Mouse (Mus musculus) liver, embryonic 11.5 days (tissue): ENCODE measurements around the gene Smpd4. TPM values are rescaled to one million over a fixed set of nuclear protein-coding genes. Genes with fewer than 3 reads are reported as not detected.

Source experiments
- ATAC-seq: fragments of 200-750 bp; cut with Nextera tagmentation; replicated peaks from 2 replicates; pipeline ENCODE4 v1.8.0; 2017; ENCODE audit warnings: moderate number of reproducible peaks, mild to moderate bottlenecking, moderate TSS enrichment, moderate library complexity; ENCODE audit not compliant: low FRiP score
- DNase-seq: peaks from one replicate; pipeline ENCODE4 v3.0.0-alpha.2; 2017; ENCODE audit warnings: low spot score
- H3K27ac ChIP-seq: fragments of 300-500 bp; sonication (generic); 2 replicates; pipeline ENCODE4 v1.5.1; 2014; ENCODE audit warnings: mild to moderate bottlenecking, low read depth, low read length, control low read depth
- H3K27me3 ChIP-seq: fragments of 300-500 bp; sonication (generic); replicated peaks from 2 replicates; pipeline ENCODE4 v1.6.1; 2014; ENCODE audit warnings: low read length, mixed read lengths; ENCODE audit not compliant: control insufficient read depth, insufficient read depth
- H3K36me3 ChIP-seq: fragments of 300-500 bp; sonication (generic); 2 replicates; pipeline ENCODE4 v1.6.1; 2014; ENCODE audit warnings: mild to moderate bottlenecking, low read length, moderate library complexity, mixed read lengths; ENCODE audit not compliant: control insufficient read depth, insufficient read depth
- H3K4me1 ChIP-seq: fragments of 300-500 bp; sonication (generic); replicated peaks from 2 replicates; pipeline ENCODE4 v1.6.1; 2014; ENCODE audit warnings: low read length, mixed read lengths; ENCODE audit not compliant: control insufficient read depth, insufficient read depth
- H3K4me2 ChIP-seq: fragments of 300-500 bp; sonication (generic); 2 replicates; pipeline ENCODE4 v1.6.1; 2014; ENCODE audit warnings: mild to moderate bottlenecking, control low read depth, moderate library complexity
- H3K4me3 ChIP-seq: fragments of 300-500 bp; sonication (generic); 2 replicates; pipeline ENCODE4 v1.5.1; 2014; ENCODE audit warnings: low read depth, low read length, control low read depth
- H3K9ac ChIP-seq: fragments of 300-500 bp; sonication (generic); 2 replicates; pipeline ENCODE4 v1.6.1; 2014; ENCODE audit warnings: low read depth, low read length, control low read depth
- H3K9me3 ChIP-seq: fragments of 300-500 bp; sonication (generic); 2 replicates; pipeline ENCODE4 v1.6.1; 2016; ENCODE audit warnings: low read length, inconsistent platforms, mixed read lengths; ENCODE audit not compliant: control insufficient read depth
- WGBS: fragments of 180-500 bp; shearing (Covaris S2); extraction: QIAGEN DNeasy Blood & Tissue Kit; methylation state at CpG from one replicate; pipeline ENCODE4 v1.1.7; 2014; 5-methylcytosine and 5-hydroxymethylcytosine counted together
- polyA plus RNA-seq: library from polyadenylated mRNA; unstranded; fragments of >200 nt; fragmentation: Nextera tagmentation; extraction: Ambion mirVana; gene quantifications from 2 replicates; pipeline ENCODE4 v1.2.1, GENCODE M21; 2014

Gene Smpd4
- polyA plus RNA-seq, 1 experiment from 2014 or later: 53.4 TPM

DNA sequence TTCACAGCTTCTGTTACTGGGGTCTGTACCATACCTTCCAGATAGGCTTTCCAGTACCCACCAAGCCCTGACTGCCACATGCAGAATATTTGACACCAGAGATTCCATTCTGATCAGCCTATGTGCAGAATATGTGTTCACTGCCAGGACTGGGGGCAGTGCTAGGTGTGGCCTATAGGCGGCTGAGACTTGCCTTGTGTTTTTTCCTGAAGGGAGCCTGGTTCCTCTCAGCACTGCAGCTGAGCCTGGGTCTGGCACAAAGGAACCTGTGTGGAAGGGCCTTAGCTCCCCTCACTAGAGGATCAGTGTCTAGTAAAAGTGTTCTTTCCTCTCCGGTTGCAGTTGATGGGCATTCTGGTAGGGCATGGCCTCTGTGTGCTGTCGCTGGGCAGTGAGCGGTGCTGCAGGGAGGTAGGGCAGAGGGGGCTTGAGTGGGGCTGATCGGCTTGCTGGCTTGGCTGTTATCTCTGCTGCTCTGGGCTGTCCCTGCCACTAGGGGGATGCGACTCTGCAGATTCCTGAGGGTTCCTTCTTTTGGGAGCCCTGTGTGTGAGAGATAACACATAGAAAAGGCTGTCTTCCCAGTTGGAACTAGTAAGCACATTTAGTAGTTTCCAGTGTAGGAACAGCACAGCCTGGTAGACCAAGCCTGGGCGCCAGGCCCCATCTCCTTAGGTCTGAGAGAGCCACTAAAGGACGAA, 14.5 kb downstream of the Smpd4 start:
- no peak overlapping the region for H3K27ac ChIP-seq
- H3K36me3 ChIP-seq: peaks cover 50% of the 10 kb centered on the region

DNA sequence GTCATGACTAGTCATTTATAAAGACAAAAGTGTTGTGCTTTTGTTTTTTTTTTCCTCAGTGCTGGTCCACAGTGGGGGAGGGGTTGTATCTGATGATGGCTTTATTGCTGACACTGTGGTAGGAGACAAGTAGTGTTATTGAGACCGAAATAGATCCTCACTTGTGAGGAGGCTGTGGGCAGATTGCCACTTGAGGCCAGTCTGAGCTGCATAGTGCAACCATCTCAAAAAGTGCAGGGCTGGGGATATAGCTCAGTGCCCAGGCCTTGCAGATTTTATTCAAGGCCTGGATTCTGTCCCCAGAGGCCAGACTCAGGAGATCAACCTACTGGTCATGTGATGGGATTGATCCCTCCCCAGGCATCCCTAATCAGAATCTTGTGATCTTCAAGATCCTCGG, 17.8 kb downstream of the Smpd4 start:
- Histone ChIP-seq H3K9me3 (no peaks in the 10 kb centered on the region), H3K4me2 (no peak overlapping the region), H3K36me3 (peaks cover 58% of the 10 kb centered on the region), H3K27me3 (no peaks in the 10 kb centered on the region), H3K4me1 (peaks cover 27% of the 10 kb centered on the region), H3K9ac (no peak overlapping the region), H3K27ac (no peak overlapping the region), H3K4me3 (no peak overlapping the region)
- DNase-seq: no peak
- no peak for ATAC-seq
- 76% methylated on average over 2 of the region's 2 CpGs for WGBS

More for the DNA sequence above, 14.5 kb downstream of the Smpd4 start:
- Histone ChIP-seq H3K4me1 (peaks cover 27% of the 10 kb centered on the region), H3K9me3 (no peaks in the 10 kb centered on the region), H3K27me3 (no peaks in the 10 kb centered on the region), H3K4me2 (no peak overlapping the region), H3K4me3 (no peak overlapping the region), H3K9ac (no peak overlapping the region)
- ATAC-seq (no peak), DNase-seq (no peak)
- WGBS: 67% methylated on average over 8 of the region's 8 CpGs

DNA sequence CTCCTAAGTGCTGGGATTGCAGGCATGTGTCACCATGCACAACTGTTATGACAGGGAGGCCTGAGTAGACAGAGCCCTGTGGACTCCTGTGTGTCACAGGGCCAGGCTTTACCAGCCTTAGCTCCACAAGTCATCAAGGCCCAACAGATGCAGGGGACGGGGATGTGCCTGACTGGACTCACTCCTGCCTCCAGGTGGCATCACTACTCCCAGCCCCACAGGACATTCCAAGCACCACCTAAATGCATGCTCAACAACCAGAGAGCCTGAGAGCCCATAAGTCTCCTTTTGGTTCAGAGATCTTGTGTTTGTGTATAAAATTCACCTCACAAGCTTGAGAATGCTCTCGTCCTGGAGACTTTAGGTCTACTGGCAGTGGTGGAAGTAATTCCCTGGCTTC, 18.5 kb downstream of the Smpd4 start:
- no peaks in the 10 kb centered on the region for H3K9me3 ChIP-seq
- H3K9ac ChIP-seq: peak overlapping the region; percentile 47
- ATAC-seq (peak; percentile 29; the same call in 1 of the 2 replicates), DNase-seq (no peak)
- no peaks in the 10 kb centered on the region for H3K27me3 ChIP-seq
- H3K4me2 ChIP-seq: peak overlapping the region; percentile 5; the same call in 1 of the 2 replicates
- H3K4me3 ChIP-seq: no peak overlapping the region
- H3K4me1 ChIP-seq: peaks cover 27% of the 10 kb centered on the region
- H3K36me3 ChIP-seq: peaks cover 56% of the 10 kb centered on the region
- peak overlapping the region; percentile 97 for H3K27ac ChIP-seq
- WGBS: 82% methylated on average over 2 of the region's 2 CpGs

DNA sequence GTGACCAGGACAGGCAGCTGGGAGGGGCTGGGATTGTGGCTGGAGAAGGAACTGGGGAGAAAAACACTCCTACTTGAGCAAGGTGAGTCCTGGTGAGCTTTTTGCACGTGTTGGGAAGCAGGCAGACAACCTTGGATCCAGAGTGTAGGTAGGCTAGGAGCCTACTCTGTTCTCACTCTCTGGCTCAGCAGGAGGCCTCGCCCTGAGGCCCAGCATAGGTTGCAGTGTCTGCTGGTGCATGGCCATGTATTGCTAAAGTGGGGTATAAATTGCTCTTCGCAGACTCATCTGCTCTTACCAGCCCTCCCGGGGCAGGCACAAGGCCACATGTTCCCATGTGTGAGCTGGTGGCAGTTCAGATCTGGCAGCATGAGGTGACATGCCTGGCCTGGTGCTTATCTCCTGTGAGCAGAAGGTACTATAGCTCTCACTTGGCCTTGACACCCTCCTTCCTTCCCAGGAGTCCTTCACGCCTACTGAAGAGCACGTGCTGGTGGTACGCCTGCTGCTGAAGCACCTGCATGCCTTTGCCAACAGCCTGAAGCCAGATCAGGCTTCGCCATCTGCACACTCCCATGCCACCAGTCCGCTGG, 19.0 kb downstream of the Smpd4 start:
- Histone ChIP-seq H3K9ac (peak overlapping the region; percentile 47), H3K4me1 (peaks cover 27% of the 10 kb centered on the region), H3K27ac (peak overlapping the region; percentile 97), H3K36me3 (peaks cover 55% of the 10 kb centered on the region), H3K9me3 (no peaks in the 10 kb centered on the region), H3K4me2 (peak overlapping the region; percentile 5; the same call in 1 of the 2 replicates), H3K4me3 (no peak overlapping the region), H3K27me3 (no peaks in the 10 kb centered on the region)
- WGBS: 63% methylated on average over 9 of the region's 9 CpGs
- ATAC-seq (peak; percentile 97), DNase-seq (no peak)

DNA sequence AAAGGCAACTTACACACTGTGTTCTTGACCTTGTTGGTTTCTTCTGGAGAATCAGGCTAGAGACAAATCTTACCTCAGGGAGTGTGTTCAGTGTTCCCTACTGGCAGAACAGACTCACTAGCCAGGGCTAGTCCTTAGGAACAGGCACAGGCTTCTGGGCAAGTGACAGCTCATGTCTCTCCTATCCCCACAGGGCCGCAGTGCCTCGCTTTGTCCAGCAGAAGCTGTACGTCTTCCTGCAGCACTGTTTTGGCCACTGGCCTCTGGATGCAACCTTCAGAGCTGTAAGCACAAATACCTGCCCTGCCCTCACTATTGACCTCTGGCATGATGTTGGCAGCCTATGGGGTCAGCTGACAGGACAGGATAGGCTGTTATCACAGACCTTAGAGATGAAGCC, 19.9 kb downstream of the Smpd4 start:
- no peak for ATAC-seq

DNA sequence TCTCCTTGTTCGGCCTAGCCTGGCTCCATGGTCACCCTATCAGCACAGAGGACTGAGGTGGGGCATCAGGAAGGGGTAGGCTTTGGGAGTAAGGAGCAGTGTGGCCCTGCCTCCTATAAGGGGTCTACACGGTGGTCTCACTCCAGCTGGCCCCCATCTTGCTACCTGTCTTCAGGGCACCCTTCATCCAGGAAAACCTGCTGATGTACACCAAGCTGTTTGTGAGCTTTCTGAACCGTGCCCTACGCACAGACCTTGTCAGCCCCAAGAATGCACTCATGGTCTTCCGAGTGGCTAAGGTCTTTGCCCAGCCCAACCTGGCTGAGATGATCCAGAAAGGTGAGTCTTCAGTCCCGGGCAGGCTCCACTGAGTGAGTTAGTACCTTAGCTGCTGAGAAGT, 20.8 kb downstream of the Smpd4 start:
- ATAC-seq (no peak), DNase-seq (no peak)
- H3K4me3 ChIP-seq: no peak overlapping the region
- H3K27ac ChIP-seq: no peak overlapping the region
- H3K9ac ChIP-seq: no peak overlapping the region
- H3K27me3 ChIP-seq: no peaks in the 10 kb centered on the region
- 84% methylated on average over 6 of the region's 6 CpGs for WGBS
- no peaks in the 10 kb centered on the region for H3K9me3 ChIP-seq
- peaks cover 48% of the 10 kb centered on the region for H3K36me3 ChIP-seq
- peaks cover 22% of the 10 kb centered on the region for H3K4me1 ChIP-seq
- no peak overlapping the region for H3K4me2 ChIP-seq

More for the DNA sequence above, 19.9 kb downstream of the Smpd4 start:
- 100% methylated on average over 3 of the region's 3 CpGs for WGBS
- Histone ChIP-seq H3K4me3 (no peak overlapping the region), H3K27ac (no peak overlapping the region), H3K9me3 (no peaks in the 10 kb centered on the region), H3K27me3 (no peaks in the 10 kb centered on the region), H3K9ac (no peak overlapping the region), H3K36me3 (peaks cover 51% of the 10 kb centered on the region), H3K4me1 (peaks cover 22% of the 10 kb centered on the region), H3K4me2 (no peak overlapping the region)
- DNase-seq: no peak

DNA sequence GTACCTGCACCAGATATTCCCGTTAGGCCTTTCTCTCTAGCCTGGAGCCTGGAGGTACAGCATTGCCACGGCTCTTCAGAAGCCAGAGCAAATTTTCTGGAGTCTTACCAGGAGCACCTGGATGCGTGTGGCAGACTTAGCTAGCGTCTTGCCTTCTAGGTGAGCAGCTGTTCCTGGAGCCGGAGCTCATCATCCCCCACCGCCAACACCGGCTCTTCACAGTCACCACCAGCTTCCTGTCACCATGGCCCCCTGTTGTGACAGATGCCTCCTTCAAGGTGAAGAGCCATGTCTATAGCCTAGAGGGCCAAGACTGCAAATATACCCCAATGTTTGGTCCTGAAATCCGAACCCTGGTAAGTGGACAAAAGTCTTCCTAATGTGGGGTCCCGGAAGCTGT, 21.6 kb downstream of the Smpd4 start:
- no peak overlapping the region for H3K4me3 ChIP-seq
- H3K4me2 ChIP-seq: no peak overlapping the region
- H3K27me3 ChIP-seq: no peaks in the 10 kb centered on the region
- H3K9me3 ChIP-seq: no peaks in the 10 kb centered on the region
- no peak for DNase-seq
- H3K36me3 ChIP-seq: peaks cover 46% of the 10 kb centered on the region
- H3K9ac ChIP-seq: no peak overlapping the region
- no peak overlapping the region for H3K27ac ChIP-seq
- WGBS: 92% methylated on average over 9 of the region's 9 CpGs
- no peak for ATAC-seq
- peaks cover 22% of the 10 kb centered on the region for H3K4me1 ChIP-seq

DNA sequence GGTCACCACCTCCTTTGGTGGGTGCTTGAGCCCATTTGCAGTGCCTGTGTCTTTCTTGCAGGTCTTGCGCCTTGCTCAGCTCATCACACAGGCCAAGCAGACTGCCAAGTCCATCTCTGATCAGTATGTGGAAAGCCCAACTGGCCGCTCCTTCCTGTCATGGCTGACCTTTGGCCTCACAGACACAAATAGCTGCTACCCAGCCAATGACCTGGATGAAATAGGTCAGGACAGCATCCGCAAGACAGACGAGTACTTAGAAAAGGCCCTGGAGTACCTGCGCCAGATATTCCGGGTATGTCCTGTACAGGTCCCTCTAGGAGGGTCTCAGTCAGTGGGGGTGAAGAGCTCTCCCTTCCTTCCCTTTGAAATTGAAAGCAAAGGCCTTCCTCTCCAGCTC, 22.1 kb downstream of the Smpd4 start:
- Histone ChIP-seq H3K9me3 (no peaks in the 10 kb centered on the region), H3K27me3 (no peaks in the 10 kb centered on the region), H3K9ac (no peak overlapping the region), H3K4me3 (no peak overlapping the region), H3K27ac (no peak overlapping the region), H3K4me2 (no peak overlapping the region), H3K36me3 (peaks cover 46% of the 10 kb centered on the region), H3K4me1 (peaks cover 21% of the 10 kb centered on the region)
- WGBS: 90% methylated on average over 6 of the region's 6 CpGs
- no peak for ATAC-seq
- no peak for DNase-seq

DNA sequence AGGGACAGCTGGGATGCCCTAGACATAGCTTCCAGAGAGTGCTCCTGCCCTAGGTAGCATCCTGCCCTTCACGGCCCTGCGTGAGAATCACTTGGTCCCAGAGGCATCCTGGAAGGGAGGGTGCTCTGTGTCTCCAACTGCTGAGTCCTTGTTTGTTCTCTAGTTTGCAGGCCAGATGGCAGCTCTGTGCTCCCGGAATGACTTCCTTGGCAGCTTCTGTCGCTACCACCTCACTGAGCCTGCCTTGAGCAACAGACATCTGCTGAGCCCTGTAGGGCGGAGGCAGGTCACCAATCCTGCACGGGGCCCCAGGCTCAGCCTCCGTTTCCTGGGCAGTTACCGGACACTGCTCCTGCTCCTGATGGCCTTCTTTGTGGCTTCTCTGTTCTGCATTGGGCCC, 23.2 kb downstream of the Smpd4 start:
- no peak overlapping the region for H3K27ac ChIP-seq
- DNase-seq (no peak), ATAC-seq (no peak)
- H3K4me2 ChIP-seq: no peak overlapping the region
- peaks cover 46% of the 10 kb centered on the region for H3K36me3 ChIP-seq
- no peak overlapping the region for H3K4me3 ChIP-seq
- no peaks in the 10 kb centered on the region for H3K9me3 ChIP-seq
- H3K27me3 ChIP-seq: no peaks in the 10 kb centered on the region
- no peak overlapping the region for H3K9ac ChIP-seq
- peaks cover 20% of the 10 kb centered on the region for H3K4me1 ChIP-seq
- WGBS: 91% methylated on average over 8 of the region's 8 CpGs
